Mouse (Mus musculus) thymus, adult 2 months (tissue): ENCODE data around the gene Cfd.

Experiments used
- CTCF ChIP-seq: fragments of 200-500 bp; IDR thresholded peaks from 2 replicates; pipeline ENCODE4 v1.5.1; 2012; ENCODE audit warnings: mild to moderate bottlenecking, control low read depth, low read length, moderate library complexity, borderline replicate concordance; ENCODE audit not compliant: control insufficient read depth, poor library complexity, insufficient read depth; ENCODE audit errors: extremely low read depth
- POLR2A ChIP-seq: fragments of 200-500 bp; IDR thresholded peaks from 2 replicates; pipeline ENCODE4 v1.6.1; 2012; ENCODE audit warnings: mild to moderate bottlenecking, low read length, control low read depth, moderate library complexity; ENCODE audit not compliant: control insufficient read depth, poor library complexity, insufficient read depth; ENCODE audit errors: extremely low read depth

- no peak for TF ChIP-seq CTCF
- TF ChIP-seq POLR2A = no peak
Measured at GRCm38 (mm10) chr10:79926491-79927323, 36.1 kb downstream of the Cfd start, which contains the start of gene Arid3a.
